Mouse (Mus musculus) midbrain, postnatal 0 days (tissue): ENCODE measurements around the gene Kcnip1. TPM values are rescaled to one million over a fixed set of nuclear protein-coding genes. Genes with fewer than 3 reads are reported as not detected.

Experiments used
- ATAC-seq: fragments of 200-750 bp; cut with Nextera tagmentation; 2 replicates; pipeline ENCODE4 v1.8.0; 2017; ENCODE audit warnings: moderate number of reproducible peaks, mild to moderate bottlenecking, moderate TSS enrichment, moderate library complexity; ENCODE audit not compliant: low FRiP score
- DNase-seq: peaks from one replicate; pipeline ENCODE4 v3.0.0-alpha.2; 2015; ENCODE audit warnings: low spot score
- H3K27ac ChIP-seq: fragments of 300-500 bp; sonication (generic); 2 replicates; pipeline ENCODE4 v1.5.1; 2014; ENCODE audit warnings: low read depth, mild to moderate bottlenecking, low read length, mixed read lengths
- H3K27me3 ChIP-seq: fragments of 300-500 bp; sonication (generic); 2 replicates; pipeline ENCODE4 v1.6.1; 2014; ENCODE audit warnings: low read length, control low read depth, mixed read lengths; ENCODE audit not compliant: insufficient read depth
- H3K36me3 ChIP-seq: fragments of 300-500 bp; sonication (generic); 2 replicates; pipeline ENCODE4 v1.6.1; 2014; ENCODE audit warnings: low read length, control low read depth, mixed read lengths; ENCODE audit not compliant: insufficient read depth
- H3K4me1 ChIP-seq: fragments of 300-500 bp; sonication (generic); 2 replicates; pipeline ENCODE4 v1.6.1; 2014; ENCODE audit warnings: mild to moderate bottlenecking, control low read depth, antibody characterized with exemption, low read length, mixed read lengths; ENCODE audit not compliant: insufficient read depth
- H3K4me2 ChIP-seq: fragments of 300-500 bp; sonication (generic); 2 replicates; pipeline ENCODE4 v1.6.1; 2014; ENCODE audit warnings: low read depth, mild to moderate bottlenecking, low read length, mixed read lengths; ENCODE audit not compliant: poor library complexity, severe bottlenecking
- H3K4me3 ChIP-seq: fragments of 300-500 bp; sonication (generic); 2 replicates; pipeline ENCODE4 v1.5.1; 2014; ENCODE audit warnings: low read depth, mild to moderate bottlenecking, low read length, moderate library complexity
- H3K9ac ChIP-seq: fragments of 300-500 bp; sonication (generic); replicated peaks from 2 replicates; pipeline ENCODE4 v1.6.1; 2014; ENCODE audit warnings: mild to moderate bottlenecking, low read length, moderate library complexity, mixed read lengths; ENCODE audit not compliant: poor library complexity, severe bottlenecking
- H3K9me3 ChIP-seq: fragments of 300-500 bp; sonication (generic); 2 replicates; pipeline ENCODE4 v1.6.1; 2016; ENCODE audit warnings: low read length, control low read depth
- CTCF ChIP-seq: IDR thresholded peaks from 2 replicates; pipeline ENCODE4 v1.5.1; 2016; ENCODE audit warnings: antibody characterized with exemption, mild to moderate bottlenecking
- WGBS: fragments of 180-500 bp; shearing (Covaris S2); extraction: QIAGEN DNeasy Blood & Tissue Kit; methylation state at CpG from one replicate; pipeline ENCODE4 v1.1.7; 2014; 5-methylcytosine and 5-hydroxymethylcytosine counted together
- polyA plus RNA-seq: library from polyadenylated mRNA; unstranded; fragments of >200 nt; fragmentation: Nextera tagmentation; extraction: Ambion mirVana; gene quantifications from 2 replicates; pipeline ENCODE4 v1.2.1, GENCODE M21; 2015
- total RNA-seq: library from RNA; depleted of rRNA; stranded (reverse); fragments of >200 nt; gene quantifications from 2 replicates; pipeline ENCODE4 v1.2.3, GENCODE M21; 2014

The Kcnip1 gene
- total and polyA plus RNA-seq, 2 experiments from 2014 or later, result 93.8 to 145 TPM

GRCm38 (mm10) chr11:34008702-34009101 is 15.8 kb upstream of the Kcnip1 start:
- H3K27ac ChIP-seq, result no peak overlapping the region
- TF ChIP-seq CTCF, result peak; percentile 89
- H3K4me3 ChIP-seq, result no peak overlapping the region
- no peaks in the 10 kb centered on the region for H3K36me3 ChIP-seq
- WGBS, result 45% methylated on average over 9 of the region's 9 CpGs
- DNase-seq (peak; percentile 80), ATAC-seq (no peak)
- H3K9ac ChIP-seq, result no peak overlapping the region
- no peaks in the 10 kb centered on the region for H3K27me3 ChIP-seq
- H3K4me1 ChIP-seq, result no peaks in the 10 kb centered on the region
- H3K9me3 ChIP-seq, result no peaks in the 10 kb centered on the region
- no peak overlapping the region for H3K4me2 ChIP-seq

- H3K9me3 ChIP-seq, result no peaks in the 10 kb centered on the region
- no peaks in the 10 kb centered on the region for H3K36me3 ChIP-seq
- no peak for TF ChIP-seq CTCF
- no peak overlapping the region for H3K9ac ChIP-seq
- no peak overlapping the region for H3K27ac ChIP-seq
- no peak overlapping the region for H3K4me2 ChIP-seq
- 88% methylated on average over 11 of the region's 11 CpGs for WGBS
- DNase-seq (no peak), ATAC-seq (no peak)
- H3K4me1 ChIP-seq, result no peaks in the 10 kb centered on the region
- no peak overlapping the region for H3K4me3 ChIP-seq
- no peaks in the 10 kb centered on the region for H3K27me3 ChIP-seq
Measured at GRCm38 (mm10) chr11:34008214-34008613, 15.3 kb upstream of the Kcnip1 start.

DNA sequence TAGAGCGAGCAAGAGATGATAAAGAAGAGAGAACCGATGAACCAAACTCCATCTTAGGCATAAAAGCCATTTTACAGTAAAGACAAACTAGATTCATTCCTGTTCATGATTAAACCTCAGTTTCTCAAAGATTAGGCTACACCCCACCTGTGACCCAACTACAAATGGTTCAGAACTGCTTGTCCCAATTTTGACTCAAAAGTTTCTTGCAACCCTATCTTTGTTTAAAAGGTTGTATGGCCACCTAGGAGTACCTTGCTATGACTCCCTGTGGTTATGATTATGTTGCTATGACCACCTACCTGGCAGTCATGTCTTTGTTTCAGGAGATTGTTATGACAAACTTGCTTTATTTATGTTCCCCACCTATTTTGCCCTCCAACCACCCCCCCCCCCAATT is 14.7 kb upstream of the Kcnip1 start:
- 91% methylated on average over 2 of the region's 2 CpGs for WGBS
- no peak for TF ChIP-seq CTCF
- H3K9ac ChIP-seq, result no peak overlapping the region
- no peak overlapping the region for H3K27ac ChIP-seq
- H3K4me1 ChIP-seq, result no peaks in the 10 kb centered on the region
- no peaks in the 10 kb centered on the region for H3K27me3 ChIP-seq
- ATAC-seq, result no peak
- H3K4me3 ChIP-seq, result no peak overlapping the region
- H3K36me3 ChIP-seq, result no peaks in the 10 kb centered on the region
- no peaks in the 10 kb centered on the region for H3K9me3 ChIP-seq
- no peak overlapping the region for H3K4me2 ChIP-seq
- no peak for DNase-seq

GRCm38 (mm10) chr11:34002593-34002965 is 9.6 kb upstream of the Kcnip1 start:
- Histone ChIP-seq H3K9ac (no peak overlapping the region), H3K4me1 (no peaks in the 10 kb centered on the region), H3K27me3 (no peaks in the 10 kb centered on the region), H3K27ac (no peak overlapping the region), H3K4me3 (no peak overlapping the region), H3K36me3 (no peaks in the 10 kb centered on the region), H3K4me2 (no peak overlapping the region), H3K9me3 (no peaks in the 10 kb centered on the region)
- no peak for TF ChIP-seq CTCF
- no peak for ATAC-seq
- no peak for DNase-seq
- WGBS, result 83% methylated on average over 5 of the region's 5 CpGs

GRCm38 (mm10) chr11:34001938-34002592 is 9.1 kb upstream of the Kcnip1 start:
- no peaks in the 10 kb centered on the region for H3K27me3 ChIP-seq
- H3K4me1 ChIP-seq, result no peaks in the 10 kb centered on the region
- H3K4me2 ChIP-seq, result no peak overlapping the region
- no peak overlapping the region for H3K27ac ChIP-seq
- 12% methylated on average over 5 of the region's 5 CpGs for WGBS
- peak; percentile 73 for TF ChIP-seq CTCF
- ATAC-seq (no peak), DNase-seq (peak; percentile 42)
- no peak overlapping the region for H3K9ac ChIP-seq
- H3K36me3 ChIP-seq, result no peaks in the 10 kb centered on the region
- no peak overlapping the region for H3K4me3 ChIP-seq
- no peaks in the 10 kb centered on the region for H3K9me3 ChIP-seq

GRCm38 (mm10) chr11:34000416-34000815 is 7.5 kb upstream of the Kcnip1 start:
- no peak for TF ChIP-seq CTCF
- no peaks in the 10 kb centered on the region for H3K9me3 ChIP-seq
- no peaks in the 10 kb centered on the region for H3K27me3 ChIP-seq
- no peaks in the 10 kb centered on the region for H3K4me1 ChIP-seq
- H3K4me3 ChIP-seq, result no peak overlapping the region
- ATAC-seq, result no peak
- no peak overlapping the region for H3K4me2 ChIP-seq
- no peaks in the 10 kb centered on the region for H3K36me3 ChIP-seq
- DNase-seq, result no peak
- 71% methylated on average over 3 of the region's 3 CpGs for WGBS
- no peak overlapping the region for H3K27ac ChIP-seq
- H3K9ac ChIP-seq, result no peak overlapping the region
